Mouse (Mus musculus): ENCODE data around the gene Notch3.

GRCm38 (mm10) chr17:32127195-32127594 lies 39.5 kb downstream of the Notch3 start:
- TF ChIP-seq POLR2A (IDR thresholded peaks at IDR 0.05; ENCODE audit: extremely low read depth, insufficient read depth, low read length) (no peak), CTCF (IDR thresholded peaks at IDR 0.05; ENCODE audit: extremely low read depth, insufficient read depth, low read length) (no peak)

All from cortical plate, adult 2 months (tissue).